Mouse (Mus musculus) ovary, postnatal 36 days (tissue): ENCODE data around the gene Srrt.

Experiments
- DNase-seq: peaks from one replicate; pipeline ENCODE4 v3.0.0; 2022; ENCODE audit warnings: low spot score, mixed read lengths

The Srrt gene

DNA sequence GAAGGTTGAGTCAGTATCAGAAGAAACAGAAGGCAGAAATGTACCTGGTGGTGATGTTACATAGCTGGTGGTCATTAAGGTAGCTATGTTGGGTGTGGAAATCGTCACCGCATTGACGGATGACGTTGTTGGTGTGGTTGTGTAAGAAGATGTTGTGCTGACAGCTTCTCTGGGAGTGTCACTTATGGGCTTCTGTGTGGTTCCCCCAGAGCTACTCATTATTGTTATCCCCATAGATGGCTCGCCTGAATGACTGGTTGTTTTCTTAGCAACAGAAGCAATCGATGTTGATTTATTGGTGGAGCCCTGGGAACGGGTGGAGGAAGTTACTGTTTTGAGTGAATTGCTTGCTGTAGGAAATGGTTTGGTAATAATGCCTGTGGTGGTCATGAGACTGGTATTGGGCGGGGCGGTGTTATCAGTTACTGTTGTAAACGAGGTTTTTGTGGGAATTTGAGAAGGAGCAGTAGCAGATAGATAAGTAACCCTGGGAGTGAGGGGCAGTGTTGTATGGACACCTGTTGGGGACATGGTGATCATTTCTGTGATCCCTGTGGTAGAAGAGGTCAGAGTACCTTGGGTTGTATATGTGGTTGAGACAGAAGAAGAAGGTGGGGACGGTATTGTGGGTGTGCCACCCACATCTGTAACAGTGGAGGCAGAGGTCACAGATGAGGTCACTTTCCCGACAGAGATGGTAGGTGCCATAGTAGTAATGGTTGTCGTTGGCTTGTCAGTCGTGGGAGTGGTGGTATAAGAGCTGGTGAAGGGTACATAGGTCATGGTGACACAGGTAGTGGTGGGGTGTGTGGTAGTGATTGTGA lies 43.4 kb downstream of the Srrt start:
- no peak for DNase-seq
